ENCODE assay signal across 10 mouse cellular contexts in the genomic region with DNA sequence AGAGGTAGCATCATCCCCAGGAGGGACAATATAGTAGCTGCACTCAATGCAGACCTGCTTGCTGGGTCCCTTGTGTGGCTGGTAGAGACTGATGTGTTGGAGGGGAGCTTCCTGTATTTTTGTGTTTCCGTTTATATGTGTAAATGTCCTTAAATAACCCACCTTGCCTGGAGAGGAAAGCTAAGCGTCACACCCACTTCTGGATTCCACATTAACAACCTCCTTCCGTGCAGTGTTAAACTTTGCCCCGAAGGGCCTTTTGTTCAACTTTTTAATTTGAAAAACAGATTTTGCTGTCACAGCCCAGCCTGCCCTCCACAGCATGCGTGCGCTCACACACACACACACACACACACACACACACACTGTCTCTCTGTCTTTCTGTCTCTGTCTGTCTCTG.
DNase-seq lines count a peak whose midpoint lies in the region; ATAC-seq and TF ChIP-seq lines count a peak whose summit lies in the region.
"Had no signal": no experiment of that assay in that cellular context is flagged by ENCODE, and none has a peak within 500 bp of the region (broad histone marks: within the 10 kb centered on the region; RNA-seq: fewer than 3 reads in every experiment).

No protein-coding gene starts in this region.

- H3K9me3 ChIP-seq in heart, embryonic 10.5 days = no peaks in the 10 kb centered on the region
- no peaks in the 10 kb centered on the region for H3K9me3 ChIP-seq in neural tube, embryonic 12.5 days
- H3K9me3 ChIP-seq: liver, embryonic 13.5 days had no signal

- ATAC-seq in neural tube, embryonic 12.5 days (ENCODE audit: low FRiP score, low read depth) = no peak

- H3K9ac ChIP-seq in heart, adult 2 months (ENCODE audit: low read depth, low read length) = no peak overlapping the region
- H3K9ac ChIP-seq in neural tube, embryonic 12.5 days = no peak overlapping the region
- H3K9ac ChIP-seq: liver, embryonic 13.5 days had no signal

- no peak overlapping the region for H3K4me3 ChIP-seq in heart, adult 2 months
- H3K4me3 ChIP-seq in heart, embryonic 10.5 days = no peak overlapping the region
- no peak overlapping the region for H3K4me3 ChIP-seq in neural tube, embryonic 12.5 days
- H3K4me3 ChIP-seq: erythroblast, embryonic 14.5 days; liver, embryonic 13.5 days had no signal

- peak; percentile 42 to 62 for DNase-seq in heart, adult 2 months
- DNase-seq in heart, postnatal 36 days = no peak
- DNase-seq in heart, embryonic 10.5 days (ENCODE audit: low spot score) = peak; percentile 46
- peak; percentile 70 to 79 for DNase-seq in kidney, adult 8-10 months
- no peak for DNase-seq in retina, postnatal 1 day
- no peak for DNase-seq in natural killer cell, adult 2 months (ENCODE audit: low spot score in 2 of 2)
- DNase-seq in lung, postnatal 25 days (ENCODE audit: low spot score) = no peak
- DNase-seq: liver, embryonic 13.5 days had no signal

- no peaks in the 10 kb centered on the region for H3K79me2 ChIP-seq in heart, adult 2 months (replicated peaks; ENCODE audit: control insufficient read depth, insufficient read depth, low read length)

- peak; percentile 43; the same call in 1 of the 2 replicates for TF ChIP-seq POLR2A in heart, adult 2 months (IDR thresholded peaks at IDR 0.05; ENCODE audit: insufficient read depth, low read depth, low read length)

- TF ChIP-seq CTCF in heart, adult 2 months (IDR thresholded peaks at IDR 0.05) = no peak

- H3K27ac ChIP-seq in heart, adult 2 months = peak overlapping the region; percentile 91
- peak overlapping the region; percentile 59; the same call in 1 of the 2 replicates for H3K27ac ChIP-seq in heart, embryonic 10.5 days
- H3K27ac ChIP-seq in neural tube, embryonic 12.5 days = 0 out of 2 replicates have a peak overlapping the region, but pooled peaks have one; percentile 37
- H3K27ac ChIP-seq: liver, embryonic 13.5 days had no signal

- intact Hi-C loops in heart, adult 2 months (cut with DNase I) = loop anchor here (1.0 to 5.0 kb wide), 6 partner anchors 15 to 355 kb away; no protein-coding TSS in a partner anchor
- intact Hi-C loops in heart, postnatal 36 days (cut with DNase I) = loop anchor here (2.0 to 10.0 kb wide), 5 partner anchors 15 to 451 kb away; no protein-coding TSS in a partner anchor

- 0 out of 2 replicates have a peak, but pooled peaks have one; percentile 67 for TF ChIP-seq EP300 in heart, adult 2 months (IDR thresholded peaks at IDR 0.05; ENCODE audit: insufficient read depth, low read depth, low read length)

- no peaks in the 10 kb centered on the region for H3K27me3 ChIP-seq in heart, adult 2 months (ENCODE audit: control insufficient read depth, insufficient read depth, low read length)
- H3K27me3 ChIP-seq in heart, embryonic 10.5 days (ENCODE audit: insufficient read depth, poor library complexity, severe bottlenecking) = no peaks in the 10 kb centered on the region
- no peaks in the 10 kb centered on the region for H3K27me3 ChIP-seq in neural tube, embryonic 12.5 days (replicated peaks)

- H3K4me2 ChIP-seq in neural tube, embryonic 12.5 days (replicated peaks) = peak overlapping the region; percentile 47
- H3K4me2 ChIP-seq: liver, embryonic 13.5 days had no signal

- H3K4me1 ChIP-seq in heart, adult 2 months (ENCODE audit: control insufficient read depth, insufficient read depth, low read length) = peaks cover 41% of the 10 kb centered on the region
- H3K4me1 ChIP-seq in heart, embryonic 10.5 days = peaks cover 54% of the 10 kb centered on the region
- H3K4me1 ChIP-seq in neural tube, embryonic 12.5 days = peaks cover 81% of the 10 kb centered on the region

- peaks cover 36% of the 10 kb centered on the region for H3K36me3 ChIP-seq in heart, adult 2 months (ENCODE audit: control insufficient read depth, insufficient read depth, low read length)
- H3K36me3 ChIP-seq in heart, embryonic 10.5 days = no peaks in the 10 kb centered on the region
- H3K36me3 ChIP-seq in neural tube, embryonic 12.5 days = no peaks in the 10 kb centered on the region
- H3K36me3 ChIP-seq: liver, embryonic 13.5 days had no signal

- WGBS in heart, adult 2 months = 25% methylated on average over 6 of the region's 6 CpGs
- WGBS in heart, embryonic 10.5 days = 69% methylated on average over 6 of the region's 6 CpGs
- 40% methylated on average over 6 of the region's 6 CpGs for WGBS in neural tube, embryonic 12.5 days

Comparison
In these comparisons a context has a peak if more than half of its experiments do, and no peak if none do; other contexts are left out.
1. DNase-seq: peak in heart, adult 2 months (2 of 2), heart, embryonic 10.5 days (single experiment) and kidney, adult 8-10 months (2 of 2); none in heart, postnatal 36 days (0 of 2), retina, postnatal 1 day (single experiment), natural killer cell, adult 2 months (0 of 2) and lung, postnatal 25 days (single experiment).
2. H3K27ac ChIP-seq: peak in every context shown above with its lines; median percentile 91 in heart, adult 2 months; 59 in heart, embryonic 10.5 days; 37 in neural tube, embryonic 12.5 days.